25 mouse cellular contexts compared by ENCODE assay signal in the genomic region with DNA sequence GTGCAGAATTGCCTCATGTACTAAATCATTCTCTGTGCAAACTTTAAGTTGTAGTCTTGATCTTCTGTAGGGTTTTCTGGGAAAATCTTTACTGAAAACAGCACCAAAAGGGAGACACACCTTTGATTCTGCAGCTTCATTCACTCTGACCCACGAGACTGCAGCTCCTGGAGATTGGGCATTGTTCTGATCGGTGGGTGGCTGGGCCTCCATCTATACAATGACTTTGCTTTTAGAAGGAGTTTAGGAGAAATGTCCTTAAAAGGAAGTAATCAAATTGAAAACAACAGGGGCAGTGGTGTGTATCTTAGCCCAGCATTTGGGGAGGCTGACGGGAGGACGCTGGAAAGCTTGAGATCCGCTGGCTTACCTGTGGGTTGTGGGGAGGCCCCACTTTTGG.
"Had no signal": no experiment of that assay in that cellular context is flagged by ENCODE, and none has a peak within 500 bp of the region (broad histone marks: within the 10 kb centered on the region; RNA-seq: fewer than 3 reads in every experiment).

No protein-coding gene starts in this region.

- H3K27ac ChIP-seq: gastrocnemius, adult 2 months; heart, embryonic 13.5 days; heart, embryonic 15.5 days; hindbrain, embryonic 13.5 days; hindbrain, embryonic 15.5 days; hindbrain, postnatal 0 days; kidney, embryonic 15.5 days; kidney, postnatal 0 days; limb, embryonic 13.5 days; limb, embryonic 15.5 days; liver, embryonic 12.5 days; liver, embryonic 14.5 days had no signal

- H3K4me3 ChIP-seq: gastrocnemius, adult 2 months; heart, embryonic 13.5 days; heart, embryonic 15.5 days; hindbrain, embryonic 13.5 days; hindbrain, embryonic 15.5 days; kidney, embryonic 15.5 days; limb, embryonic 13.5 days; limb, embryonic 15.5 days; liver, embryonic 12.5 days had no signal

- H3K9ac ChIP-seq: heart, embryonic 13.5 days; heart, embryonic 15.5 days; hindbrain, embryonic 13.5 days; hindbrain, embryonic 15.5 days; kidney, embryonic 15.5 days; limb, embryonic 13.5 days; limb, embryonic 15.5 days; liver, embryonic 12.5 days; liver, embryonic 14.5 days had no signal

- DNase-seq: gastrocnemius, adult 2 months; gastrocnemius, postnatal 10 days; gastrocnemius, postnatal 36 days; heart, adult 18-20 months; heart, postnatal 14 days; heart, postnatal 36 days; kidney, adult 11 months; kidney, adult 2 months; kidney, adult 9 months; kidney, postnatal 14 days; kidney, postnatal 36 days; layer of hippocampus, adult 9-11 months; layer of hippocampus, postnatal 36 days; left cerebral cortex, postnatal 4 days had no signal

- H3K4me1 ChIP-seq: heart, embryonic 13.5 days; heart, embryonic 15.5 days; hindbrain, embryonic 13.5 days; hindbrain, embryonic 15.5 days; limb, embryonic 13.5 days; liver, embryonic 12.5 days had no signal

- H3K9me3 ChIP-seq: heart, embryonic 13.5 days; heart, embryonic 15.5 days; hindbrain, embryonic 13.5 days; hindbrain, embryonic 15.5 days; kidney, embryonic 15.5 days; limb, embryonic 13.5 days; limb, embryonic 15.5 days; liver, embryonic 12.5 days had no signal

- H3K27me3 ChIP-seq: heart, embryonic 13.5 days; heart, embryonic 15.5 days; hindbrain, embryonic 13.5 days; hindbrain, embryonic 15.5 days; kidney, embryonic 15.5 days; limb, embryonic 13.5 days; limb, embryonic 15.5 days; liver, embryonic 12.5 days had no signal

- H3K36me3 ChIP-seq: heart, embryonic 13.5 days; heart, embryonic 15.5 days; hindbrain, embryonic 15.5 days had no signal
